Mouse (Mus musculus) bone marrow, adult 2 months (tissue): ENCODE results near the gene Flywch2.

Experiments
- CTCF ChIP-seq: fragments of 200-500 bp; IDR thresholded peaks from 2 replicates; pipeline ENCODE4 v1.5.1; 2011; ENCODE audit warnings: low read length, control low read depth; ENCODE audit not compliant: control insufficient read depth, insufficient read depth
- POLR2A ChIP-seq: fragments of 200-500 bp; IDR thresholded peaks from 2 replicates; pipeline ENCODE4 v1.6.1; 2011; ENCODE audit warnings: low read depth, mild to moderate bottlenecking, control low read depth, low read length, borderline replicate concordance; ENCODE audit not compliant: control insufficient read depth

DNA sequence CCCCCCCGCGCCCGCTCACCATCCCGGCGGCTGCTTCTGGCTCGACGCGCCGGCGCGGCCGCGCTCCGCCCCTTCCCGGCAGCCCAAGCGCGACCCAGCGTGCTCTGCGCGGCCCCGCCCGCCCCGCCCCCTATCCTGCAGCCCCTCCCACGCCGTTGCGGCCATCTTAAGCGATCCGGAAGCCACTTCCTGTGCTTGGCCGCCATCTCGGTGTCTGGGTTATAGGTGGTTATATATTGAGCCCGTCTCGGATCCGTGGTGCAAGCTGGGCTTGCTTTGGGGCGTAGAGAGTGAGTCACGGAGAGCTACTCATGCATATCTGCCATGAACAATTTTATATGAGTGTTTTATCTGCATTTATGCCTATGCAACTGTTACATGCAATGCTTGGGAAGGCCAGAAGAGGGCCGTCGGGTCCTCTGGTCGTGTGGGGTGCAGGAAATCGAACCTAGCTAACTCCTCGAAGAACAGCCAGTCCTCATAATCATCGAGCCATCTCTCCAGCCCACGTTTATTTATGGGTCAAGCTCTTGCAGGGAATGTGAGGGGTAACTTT is 43.3 kb upstream of the Flywch2 start, which contains the start of gene Elob:
- 0 out of 2 replicates have a peak, but pooled peaks have one; percentile 6 for TF ChIP-seq POLR2A
- TF ChIP-seq CTCF, result peak; percentile 60
